Mouse (Mus musculus) cerebellum, postnatal 4 days (tissue): ENCODE measurements around the gene Bicdl2.

ENCODE experiments used
- DNase-seq, 2 experiments: peaks; one replicate each; pipeline ENCODE4 v3.0.0; 2022; ENCODE audit warnings: low spot score in 2 of 2, mixed read lengths in 1 of 2

Bicdl2 gene

DNA sequence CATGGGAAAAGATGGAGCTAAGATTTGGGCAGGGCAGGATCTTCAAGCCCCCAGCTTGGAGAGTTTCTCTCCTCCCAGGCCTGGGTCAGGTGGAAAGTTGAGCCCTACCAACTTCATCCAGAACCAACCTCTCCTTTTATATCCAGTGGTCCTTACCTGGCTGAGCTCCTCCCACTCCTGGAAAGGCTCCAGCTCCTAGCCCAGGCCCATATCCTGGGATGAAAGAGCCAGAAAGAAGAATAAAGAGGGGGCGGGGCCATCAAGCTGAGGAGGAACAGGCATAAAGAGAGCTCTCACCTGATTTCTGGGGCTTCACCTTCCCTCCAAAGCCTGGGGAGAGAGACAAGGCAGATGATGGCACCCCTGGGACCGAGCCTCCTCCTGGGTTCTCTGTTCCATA, 56.7 kb downstream of the Bicdl2 start:
- DNase-seq, result no peak
